Mouse (Mus musculus) right cerebral cortex, adult 2 months (tissue): ENCODE measurements around the gene Efhb.

Experiments used
- DNase-seq, 2 experiments: peaks; one replicate each; pipeline ENCODE4 v3.0.0; 2021 to 2022; ENCODE audit warnings: low spot score in 2 of 2

Gene Efhb

DNA sequence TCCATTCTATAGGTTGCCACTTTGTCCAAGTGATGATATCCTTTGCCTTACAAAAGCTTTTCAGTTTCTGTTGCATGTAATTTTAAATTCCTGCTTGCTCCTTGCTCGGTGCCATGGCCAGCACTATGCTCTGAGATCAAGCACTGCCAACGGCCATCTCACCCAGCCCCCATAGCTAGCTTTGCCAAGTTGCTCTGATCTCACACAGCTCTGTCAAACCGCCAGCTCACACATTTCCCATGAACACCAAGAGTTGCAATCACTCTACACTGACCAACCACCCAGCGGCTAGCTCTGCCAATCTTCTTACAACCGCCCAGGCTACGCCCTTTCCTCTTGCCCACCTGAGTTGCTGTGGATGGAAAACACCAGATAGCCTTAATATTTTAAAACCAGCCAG, 99.0 kb downstream of the Efhb start:
- DNase-seq = no peak
